Mouse (Mus musculus) hindbrain, postnatal 0 days (tissue): ENCODE data around the gene Efna5. TPM values are rescaled to one million over a fixed set of nuclear protein-coding genes. Genes with fewer than 3 reads are reported as not detected.

Experiments used
- ATAC-seq: fragments of 200-750 bp; cut with Nextera tagmentation; 2 replicates; pipeline ENCODE4 v1.8.0; 2017; ENCODE audit warnings: mild to moderate bottlenecking, moderate TSS enrichment, moderate library complexity
- DNase-seq: peaks from one replicate; pipeline ENCODE4 v3.0.0-alpha.2; 2015; ENCODE audit warnings: low spot score
- H3K27ac ChIP-seq: fragments of 300-500 bp; sonication (generic); 2 replicates; pipeline ENCODE4 v1.5.1; 2014; ENCODE audit warnings: mild to moderate bottlenecking
- H3K27me3 ChIP-seq: fragments of 300-500 bp; sonication (generic); 2 replicates; pipeline ENCODE4 v1.6.1; 2014; ENCODE audit warnings: low read length, mixed read lengths; ENCODE audit not compliant: insufficient read depth
- H3K36me3 ChIP-seq: fragments of 300-500 bp; sonication (generic); 2 replicates; pipeline ENCODE4 v1.6.1; 2014; ENCODE audit warnings: low read length, mixed read lengths; ENCODE audit not compliant: insufficient read depth
- H3K4me1 ChIP-seq: fragments of 300-500 bp; sonication (generic); 2 replicates; pipeline ENCODE4 v1.6.1; 2014; ENCODE audit warnings: antibody characterized with exemption, low read length, mixed read lengths; ENCODE audit not compliant: insufficient read depth
- H3K4me2 ChIP-seq: fragments of 300-500 bp; sonication (generic); 2 replicates; pipeline ENCODE4 v1.6.1; 2014; ENCODE audit warnings: low read depth, mild to moderate bottlenecking, low read length, moderate library complexity, mixed read lengths
- H3K4me3 ChIP-seq: fragments of 300-500 bp; sonication (generic); 2 replicates; pipeline ENCODE4 v1.5.1; 2014; ENCODE audit warnings: low read length
- H3K9ac ChIP-seq: fragments of 300-500 bp; sonication (generic); replicated peaks from 2 replicates; pipeline ENCODE4 v1.6.1; 2014; ENCODE audit warnings: mild to moderate bottlenecking, low read length, moderate library complexity, mixed read lengths
- H3K9me3 ChIP-seq: fragments of 300-500 bp; sonication (generic); 2 replicates; pipeline ENCODE4 v1.6.1; 2016; ENCODE audit warnings: low read length, mixed read lengths
- CTCF ChIP-seq: IDR thresholded peaks from 2 replicates; pipeline ENCODE4 v1.5.1; 2016; ENCODE audit warnings: antibody characterized with exemption, control low read depth, low read depth
- WGBS: fragments of 180-500 bp; shearing (Covaris S2); extraction: QIAGEN DNeasy Blood & Tissue Kit; methylation state at CpG from one replicate; pipeline ENCODE4 v1.1.7; 2014; 5-methylcytosine and 5-hydroxymethylcytosine counted together
- polyA plus RNA-seq: library from polyadenylated mRNA; unstranded; fragments of >200 nt; fragmentation: Nextera tagmentation; extraction: Ambion mirVana; gene quantifications from 2 replicates; pipeline ENCODE4 v1.2.1, GENCODE M21; 2015
- total RNA-seq: library from RNA; depleted of rRNA; stranded (reverse); fragments of >200 nt; gene quantifications from 2 replicates; pipeline ENCODE4 v1.2.3, GENCODE M21; 2014

Gene Efna5
- total and polyA plus RNA-seq, 2 experiments from 2014 or later: 5.3 to 40.2 TPM

DNA sequence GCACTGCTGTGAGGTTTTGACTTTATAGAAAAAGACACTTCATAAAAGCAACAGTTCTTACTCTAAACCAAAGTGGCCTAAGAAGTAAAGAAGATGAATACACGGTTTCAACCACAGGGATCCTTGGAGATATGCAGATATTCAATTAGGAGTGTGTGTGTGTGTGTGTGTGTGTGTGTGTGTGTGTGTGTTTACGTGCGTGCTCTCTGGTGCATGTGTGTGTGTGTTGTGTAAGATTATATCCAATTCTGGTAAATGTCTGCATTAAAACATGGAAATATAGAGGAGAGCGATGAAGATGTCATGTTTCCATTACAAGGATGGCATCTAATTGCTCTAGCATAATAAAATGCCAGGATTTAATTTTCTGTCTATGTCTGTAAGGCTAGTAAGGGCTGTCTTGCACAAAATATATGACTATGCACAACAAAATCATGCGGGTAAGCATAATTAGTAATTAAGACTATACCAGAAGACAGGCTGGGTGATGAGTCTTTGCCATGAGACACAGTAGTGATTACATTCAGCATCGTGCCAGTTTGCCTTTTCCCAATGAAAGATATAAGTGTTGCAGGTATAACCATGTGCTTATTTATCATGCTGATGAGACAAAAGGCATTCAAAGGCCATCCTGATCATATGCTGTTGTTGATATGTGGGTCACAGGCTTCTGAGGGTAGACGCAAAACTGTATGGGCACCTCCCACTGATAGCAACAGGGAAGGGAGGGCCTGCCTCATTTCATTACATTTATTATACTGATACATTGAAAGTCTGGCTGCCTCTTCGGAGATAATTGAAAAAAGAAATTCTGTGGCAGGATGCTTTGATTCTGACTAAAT is 256.1 kb downstream of the Efna5 start:
- Histone ChIP-seq H3K36me3 (no peaks in the 10 kb centered on the region), H3K27ac (no peak overlapping the region), H3K4me2 (no peak overlapping the region), H3K4me1 (no peaks in the 10 kb centered on the region), H3K9me3 (no peaks in the 10 kb centered on the region), H3K9ac (no peak overlapping the region), H3K4me3 (no peak overlapping the region), H3K27me3 (no peaks in the 10 kb centered on the region)
- DNase-seq (no peak), ATAC-seq (peak; percentile 43)
- no peak for TF ChIP-seq CTCF
- 55% methylated on average over 8 of the region's 8 CpGs for WGBS

DNA sequence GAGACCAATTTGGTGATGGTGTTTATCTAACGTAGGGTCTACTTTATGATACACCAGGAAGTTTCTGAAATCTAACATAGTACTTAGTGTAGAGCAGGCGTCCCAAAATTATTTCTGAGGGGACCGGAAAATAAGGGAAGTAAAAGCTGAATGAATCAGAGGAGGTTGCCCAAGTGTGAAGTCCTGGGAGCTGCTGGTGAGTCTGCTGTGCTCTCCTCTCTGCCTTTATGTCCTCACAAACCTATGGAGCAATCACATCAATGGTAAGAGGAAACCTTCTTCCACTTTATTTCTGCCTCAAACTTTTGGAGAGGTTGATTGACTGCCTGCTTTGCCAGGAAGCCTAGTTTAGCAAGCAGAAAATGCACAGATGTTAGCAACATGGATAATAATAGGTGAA is 257.9 kb downstream of the Efna5 start:
- no peak overlapping the region for H3K9ac ChIP-seq
- H3K27ac ChIP-seq: no peak overlapping the region
- H3K4me2 ChIP-seq: no peak overlapping the region
- WGBS: 89% methylated on average over 3 of the region's 3 CpGs
- H3K4me3 ChIP-seq: no peak overlapping the region
- H3K27me3 ChIP-seq: no peaks in the 10 kb centered on the region
- no peak for TF ChIP-seq CTCF
- H3K4me1 ChIP-seq: no peaks in the 10 kb centered on the region
- no peak for ATAC-seq
- no peak for DNase-seq
- no peaks in the 10 kb centered on the region for H3K9me3 ChIP-seq
- no peaks in the 10 kb centered on the region for H3K36me3 ChIP-seq

DNA sequence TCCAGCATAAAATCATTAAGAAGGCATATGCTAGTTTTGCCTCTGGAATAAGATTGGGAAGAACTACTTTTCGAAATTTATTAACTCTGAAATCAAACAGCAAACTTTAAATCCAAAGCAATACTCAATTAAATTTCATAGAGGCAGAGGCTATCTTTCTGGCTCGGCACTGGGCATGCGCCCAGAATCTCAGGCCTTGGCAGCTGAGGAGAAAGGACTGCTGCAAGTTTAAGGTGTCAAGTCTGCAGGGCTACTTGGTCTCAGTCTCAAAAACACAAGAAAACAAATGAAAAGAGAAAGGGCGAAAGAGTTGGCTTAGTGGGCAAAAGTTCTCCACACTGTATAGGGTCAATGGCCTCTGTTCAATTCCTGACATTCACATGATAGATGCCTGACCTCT is 258.6 kb downstream of the Efna5 start:
- no peak for ATAC-seq
- H3K4me2 ChIP-seq: no peak overlapping the region
- H3K36me3 ChIP-seq: no peaks in the 10 kb centered on the region
- DNase-seq: no peak
- no peaks in the 10 kb centered on the region for H3K9me3 ChIP-seq
- TF ChIP-seq CTCF: no peak
- no peak overlapping the region for H3K27ac ChIP-seq
- no peak overlapping the region for H3K4me3 ChIP-seq
- no peaks in the 10 kb centered on the region for H3K4me1 ChIP-seq
- no peak overlapping the region for H3K9ac ChIP-seq
- 78% methylated on average over 4 of the region's 4 CpGs for WGBS
- no peaks in the 10 kb centered on the region for H3K27me3 ChIP-seq

DNA sequence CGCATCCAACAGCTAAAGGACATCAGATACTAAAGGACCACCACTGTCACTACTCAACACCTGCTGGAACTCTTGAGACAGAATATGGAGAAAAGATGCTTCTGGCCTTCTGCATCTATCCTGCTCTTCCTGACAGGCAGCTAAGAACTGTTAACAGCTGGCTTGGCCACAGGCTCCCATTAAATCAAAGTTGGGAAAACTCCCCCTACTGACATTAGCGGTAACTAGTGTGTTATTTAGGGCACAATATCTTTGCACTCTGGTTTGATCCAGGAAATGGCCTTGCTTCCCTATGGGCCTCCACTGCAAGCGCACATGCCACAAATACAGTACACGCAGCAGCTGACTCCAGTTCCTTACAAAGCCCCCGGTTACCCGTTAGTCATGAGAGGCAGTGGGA is 266.0 kb downstream of the Efna5 start:
- no peaks in the 10 kb centered on the region for H3K36me3 ChIP-seq
- no peak overlapping the region for H3K4me2 ChIP-seq
- no peak overlapping the region for H3K9ac ChIP-seq
- H3K27me3 ChIP-seq: no peaks in the 10 kb centered on the region
- H3K27ac ChIP-seq: no peak overlapping the region
- TF ChIP-seq CTCF: no peak; the same call in 1 of the 2 replicates
- 64% methylated on average over 6 of the region's 6 CpGs for WGBS
- no peak for DNase-seq
- H3K4me1 ChIP-seq: peaks cover 4% of the 10 kb centered on the region; the same call in 1 of the 2 replicates
- H3K9me3 ChIP-seq: no peaks in the 10 kb centered on the region
- no peak for ATAC-seq
- H3K4me3 ChIP-seq: no peak overlapping the region

DNA sequence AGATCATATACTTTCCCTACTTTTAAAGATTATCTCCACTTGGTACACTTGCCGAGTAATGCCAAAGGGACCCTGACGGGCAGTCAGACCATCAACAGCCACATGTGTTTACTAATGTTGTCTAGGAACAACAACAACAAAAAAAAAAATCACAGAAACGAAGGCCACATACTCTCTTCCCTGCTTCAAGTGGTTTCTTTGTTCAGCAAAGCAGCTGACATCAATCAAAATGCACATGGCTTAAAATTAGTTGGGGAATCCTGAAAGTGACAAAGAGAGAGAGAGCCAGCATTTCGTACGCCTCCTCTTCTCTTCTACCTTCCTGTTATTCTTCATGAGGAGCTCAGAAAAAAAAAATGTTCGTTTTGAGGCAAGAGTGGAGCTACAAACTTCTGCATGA is 266.4 kb downstream of the Efna5 start:
- DNase-seq: no peak
- Histone ChIP-seq H3K27ac (no peak overlapping the region), H3K4me3 (no peak overlapping the region), H3K4me1 (peaks cover 4% of the 10 kb centered on the region; the same call in 1 of the 2 replicates), H3K36me3 (no peaks in the 10 kb centered on the region), H3K27me3 (no peaks in the 10 kb centered on the region), H3K9ac (no peak overlapping the region), H3K9me3 (no peaks in the 10 kb centered on the region), H3K4me2 (no peak overlapping the region)
- WGBS: 33% methylated on average over 6 of the region's 6 CpGs
- TF ChIP-seq CTCF: no peak
- no peak for ATAC-seq

DNA sequence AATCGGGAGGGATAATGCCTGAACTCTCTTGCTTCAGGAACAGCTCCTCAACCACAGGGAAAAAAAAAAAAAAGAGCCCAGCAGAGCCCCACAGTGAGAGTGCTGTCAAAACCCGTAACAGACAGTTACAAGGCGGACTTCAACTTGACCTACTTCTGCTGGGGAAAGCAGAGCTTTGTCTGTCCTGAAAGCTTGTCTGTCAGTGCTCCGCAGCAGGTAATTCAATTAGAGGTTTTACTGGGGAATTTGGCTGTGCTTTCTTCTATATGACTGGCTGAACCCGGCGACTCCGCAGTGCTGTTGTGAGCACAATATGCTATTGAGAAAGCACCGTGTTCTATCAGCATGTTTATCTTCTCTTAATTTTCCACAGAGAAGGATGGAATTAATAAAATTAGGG is 266.9 kb downstream of the Efna5 start:
- Histone ChIP-seq H3K27me3 (no peaks in the 10 kb centered on the region), H3K36me3 (no peaks in the 10 kb centered on the region), H3K9ac (no peak overlapping the region), H3K9me3 (no peaks in the 10 kb centered on the region), H3K4me2 (peak overlapping the region; percentile 37), H3K4me1 (peaks cover 4% of the 10 kb centered on the region; the same call in 1 of the 2 replicates), H3K4me3 (no peak overlapping the region), H3K27ac (no peak overlapping the region)
- 18% methylated on average over 8 of the region's 8 CpGs for WGBS
- ATAC-seq (no peak), DNase-seq (peak; percentile 22)
- no peak for TF ChIP-seq CTCF

DNA sequence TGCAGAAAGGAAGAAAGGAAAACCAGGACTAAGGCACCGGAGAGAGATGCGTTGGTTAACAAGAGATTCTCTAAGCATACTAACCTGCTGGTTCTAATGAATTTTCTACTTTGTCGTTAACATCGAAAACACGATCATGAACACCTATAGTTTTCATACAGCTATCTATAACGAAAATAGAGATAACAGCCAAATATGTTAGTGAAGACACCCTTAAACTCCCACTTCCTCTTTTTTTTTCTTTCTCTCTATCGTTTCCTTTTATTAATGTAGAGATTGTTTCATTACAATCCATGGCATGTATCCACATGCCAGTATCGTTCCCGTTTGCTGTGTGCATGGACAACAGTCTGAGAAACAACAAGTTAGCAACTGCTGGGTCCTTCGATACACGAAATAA is 267.9 kb downstream of the Efna5 start:
- no peak overlapping the region for H3K4me2 ChIP-seq
- H3K9ac ChIP-seq: no peak overlapping the region
- no peak overlapping the region for H3K27ac ChIP-seq
- H3K36me3 ChIP-seq: no peaks in the 10 kb centered on the region
- H3K4me3 ChIP-seq: no peak overlapping the region
- no peaks in the 10 kb centered on the region for H3K9me3 ChIP-seq
- DNase-seq: no peak
- no peaks in the 10 kb centered on the region for H3K27me3 ChIP-seq
- TF ChIP-seq CTCF: no peak
- WGBS: 91% methylated on average over 11 of the region's 11 CpGs
- H3K4me1 ChIP-seq: peaks cover 4% of the 10 kb centered on the region; the same call in 1 of the 2 replicates
- ATAC-seq: no peak
